In genomic region chr1:21101221-21102006, GRCm38 (mm10) we compare ENCODE assay signal across 7 mouse cellular contexts. TPM values are rescaled to one million over a fixed set of nuclear protein-coding genes. Genes with fewer than 3 reads are reported as not detected.
DNase-seq lines count a peak whose midpoint lies in the region; ATAC-seq and TF ChIP-seq lines count a peak whose summit lies in the region.

No protein-coding gene starts in this region.

- peak; percentile 71 for DNase-seq in adipocyte (ENCODE audit: low spot score)
- peak; percentile 80 to 83 for DNase-seq in kidney, postnatal 25 days
- peak; percentile 12 for DNase-seq in spleen, adult 12 weeks (ENCODE audit: low spot score)

- H3K27ac ChIP-seq in ES-Bruce4 (ENCODE audit: insufficient read depth, low read length): no peak overlapping the region
- H3K27ac ChIP-seq in heart, embryonic 12.5 days (ENCODE audit: poor library complexity, severe bottlenecking): peak overlapping the region; percentile 56
- peak overlapping the region; percentile 64 for H3K27ac ChIP-seq in liver, embryonic 15.5 days (replicated peaks)

- no peak for TF ChIP-seq POLR2A in ES-Bruce4 (IDR thresholded peaks at IDR 0.05; ENCODE audit: insufficient read depth, low read length)

- peak; percentile 85 for ATAC-seq in common myeloid progenitor, adult 5-6 weeks (replicated peaks; ENCODE audit: low read depth, poor library complexity, severe bottlenecking)
- peak; percentile 60 for ATAC-seq in heart, embryonic 12.5 days (ENCODE audit: insufficient number of reproducible peaks, low FRiP score)
- ATAC-seq in liver, embryonic 15.5 days (ENCODE audit: insufficient read depth): peak; percentile 70

- H3K27me3 ChIP-seq in ES-Bruce4 (ENCODE audit: control insufficient read depth, insufficient read depth, low read length, poor library complexity, severe bottlenecking): no peaks in the 10 kb centered on the region
- no peaks in the 10 kb centered on the region for H3K27me3 ChIP-seq in heart, embryonic 12.5 days (replicated peaks)
- H3K27me3 ChIP-seq in liver, embryonic 15.5 days: no peaks in the 10 kb centered on the region

- no peaks in the 10 kb centered on the region for H3K4me1 ChIP-seq in ES-Bruce4 (ENCODE audit: control insufficient read depth, insufficient read depth, low read length)
- H3K4me1 ChIP-seq in heart, embryonic 12.5 days (replicated peaks): peaks cover 9% of the 10 kb centered on the region
- peaks cover 11% of the 10 kb centered on the region for H3K4me1 ChIP-seq in liver, embryonic 15.5 days (replicated peaks)

- H3K36me3 ChIP-seq in ES-Bruce4 (ENCODE audit: control insufficient read depth, insufficient read depth, low read length, poor library complexity, severe bottlenecking): no peaks in the 10 kb centered on the region
- no peaks in the 10 kb centered on the region for H3K36me3 ChIP-seq in heart, embryonic 12.5 days
- no peaks in the 10 kb centered on the region for H3K36me3 ChIP-seq in liver, embryonic 15.5 days (replicated peaks)

- WGBS in heart, embryonic 12.5 days: 31% methylated on average over 15 of the region's 15 CpGs
- 28% methylated on average over 15 of the region's 15 CpGs for whole genome bisulfite sequencing in liver, embryonic 15.5 days (ENCODE audit: insufficient replicate concordance)

- H3K9ac ChIP-seq in ES-Bruce4 (ENCODE audit: low read depth, poor library complexity, severe bottlenecking): no peak overlapping the region
- H3K9ac ChIP-seq in heart, embryonic 12.5 days: no peak overlapping the region
- no peak overlapping the region for H3K9ac ChIP-seq in liver, embryonic 15.5 days

- no peak for TF ChIP-seq EP300 in ES-Bruce4 (IDR thresholded peaks at IDR 0.05; ENCODE audit: insufficient read depth, low read depth, low read length)

- no peak overlapping the region for H3K4me3 ChIP-seq in ES-Bruce4 (ENCODE audit: low read depth, low read length)
- H3K4me3 ChIP-seq in heart, embryonic 12.5 days: no peak overlapping the region
- no peak overlapping the region for H3K4me3 ChIP-seq in liver, embryonic 15.5 days (replicated peaks)

- H3K9me3 ChIP-seq in ES-Bruce4 (replicated peaks; ENCODE audit: control insufficient read depth, insufficient read depth, low read length, poor library complexity, severe bottlenecking): no peaks in the 10 kb centered on the region
- H3K9me3 ChIP-seq in heart, embryonic 12.5 days (replicated peaks): no peaks in the 10 kb centered on the region
- no peaks in the 10 kb centered on the region for H3K9me3 ChIP-seq in liver, embryonic 15.5 days (replicated peaks)

- H3K4me2 ChIP-seq in heart, embryonic 12.5 days: peak overlapping the region; percentile 8; the same call in 1 of the 2 replicates
- no peak overlapping the region for H3K4me2 ChIP-seq in liver, embryonic 15.5 days

- TF ChIP-seq CTCF in ES-Bruce4 (IDR thresholded peaks at IDR 0.05; ENCODE audit: low read depth, low read length): peak; percentile 63

RNA-seq across cellular contexts. Expression of gene Tram2, which starts 22.4 kb away (rescaled TPM):
- 15.2 TPM in 2 replicates for polyA plus RNA-seq in ES-Bruce4 (2011; ENCODE audit: insufficient read depth, insufficient read length, low read depth, missing spikeins)
- 2.3 and 4.5 TPM in 2 replicates for total RNA-seq in common myeloid progenitor, adult 5-6 weeks (2017)
- 5.5 and 5.8 TPM in 2 replicates for polyA plus RNA-seq in heart, embryonic 12.5 days (2016; fragmentation: Nextera tagmentation; extraction: Ambion mirVana)
- 1.6 and 1.7 TPM in 2 replicates for polyA plus RNA-seq in liver, embryonic 15.5 days (2015; fragmentation: Nextera tagmentation; extraction: Ambion mirVana)

Comparison
In these comparisons a context has a peak if more than half of its experiments do, and no peak if none do; other contexts are left out.
1. DNase-seq: peak in every context shown above with its lines; median percentile 82 in kidney, postnatal 25 days; 71 in adipocyte; 12 in spleen, adult 12 weeks.